Mouse (Mus musculus) olfactory bulb, adult 2 months (tissue): Measurements from ENCODE around the gene Cdkl1.

Source experiments
- CTCF ChIP-seq: fragments of 200-500 bp; IDR thresholded peaks from 2 replicates; pipeline ENCODE4 v1.5.1; 2012; ENCODE audit warnings: low read depth, mild to moderate bottlenecking, low read length, moderate library complexity; ENCODE audit not compliant: insufficient read depth
- POLR2A ChIP-seq: fragments of 200-500 bp; IDR thresholded peaks from 2 replicates; pipeline ENCODE4 v1.6.1; 2012; ENCODE audit warnings: mild to moderate bottlenecking, low read depth, low read length, moderate library complexity; ENCODE audit not compliant: insufficient read depth

DNA sequence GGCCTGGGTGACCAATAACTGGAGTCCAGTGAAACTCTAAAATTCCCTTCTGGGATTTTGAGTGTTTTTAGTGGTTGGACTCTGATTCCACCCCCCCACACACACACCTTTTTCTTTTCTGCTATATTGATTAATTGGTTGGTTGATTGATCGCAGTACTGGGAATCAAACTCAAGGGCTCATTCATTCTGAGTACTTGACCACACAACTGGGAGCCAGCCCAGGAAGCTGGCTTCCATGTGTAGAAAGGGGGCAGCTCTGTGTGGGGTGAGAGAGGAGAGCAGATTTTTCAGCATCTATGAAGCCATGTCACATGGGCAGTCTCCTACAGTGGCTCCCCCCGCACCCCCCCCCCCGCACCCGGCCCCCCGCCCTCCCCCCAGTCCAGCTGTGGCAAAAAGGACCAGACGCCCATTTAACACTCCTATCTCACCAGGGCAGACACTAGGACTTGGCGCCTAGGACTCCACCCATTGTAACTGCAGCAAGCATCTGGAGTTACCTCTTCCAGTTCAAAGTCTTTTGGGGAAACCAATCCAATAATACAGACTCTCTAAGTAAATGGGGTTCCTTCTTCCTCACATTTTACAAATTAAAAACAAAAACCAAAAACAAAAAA is 31.7 kb downstream of the Cdkl1 start:
- TF ChIP-seq CTCF: no peak
- no peak for TF ChIP-seq POLR2A
